Mouse (Mus musculus) midbrain, embryonic 15.5 days (tissue): ENCODE results near the gene Arhgef25. TPM values are rescaled to one million over a fixed set of nuclear protein-coding genes. Genes with fewer than 3 reads are reported as not detected.

Source experiments
- ATAC-seq: fragments of 200-750 bp; cut with Nextera tagmentation; replicated peaks from 2 replicates; pipeline ENCODE4 v1.8.0; 2017; ENCODE audit warnings: moderate TSS enrichment
- H3K27ac ChIP-seq: fragments of 300-500 bp; sonication (generic); 2 replicates; pipeline ENCODE4 v1.5.1; 2015; ENCODE audit warnings: mild to moderate bottlenecking, inconsistent platforms
- H3K27me3 ChIP-seq: fragments of 300-500 bp; sonication (generic); replicated peaks from 2 replicates; pipeline ENCODE4 v1.6.1; 2015; ENCODE audit warnings: inconsistent platforms
- H3K36me3 ChIP-seq: fragments of 300-500 bp; sonication (generic); replicated peaks from 2 replicates; pipeline ENCODE4 v1.6.1; 2015; ENCODE audit warnings: inconsistent platforms
- H3K4me1 ChIP-seq: fragments of 300-500 bp; sonication (generic); 2 replicates; pipeline ENCODE4 v1.6.1; 2015; ENCODE audit warnings: inconsistent platforms
- H3K4me2 ChIP-seq: fragments of 300-500 bp; sonication (generic); 2 replicates; pipeline ENCODE4 v1.6.1; 2015; ENCODE audit warnings: inconsistent platforms, mild to moderate bottlenecking, moderate library complexity
- H3K4me3 ChIP-seq: fragments of 300-500 bp; sonication (generic); 2 replicates; pipeline ENCODE4 v1.5.1; 2015; ENCODE audit warnings: mild to moderate bottlenecking, inconsistent platforms
- H3K9ac ChIP-seq: fragments of 300-500 bp; sonication (generic); 2 replicates; pipeline ENCODE4 v1.6.1; 2015; ENCODE audit warnings: mild to moderate bottlenecking, inconsistent platforms
- H3K9me3 ChIP-seq: fragments of 300-500 bp; sonication (generic); 2 replicates; pipeline ENCODE4 v1.6.1; 2016; ENCODE audit warnings: inconsistent platforms
- WGBS: fragments of 180-500 bp; shearing (Covaris S2); methylation state at CpG from one replicate; pipeline ENCODE4 v1.1.7; 2015; ENCODE audit warnings: mixed read lengths; 5-methylcytosine and 5-hydroxymethylcytosine counted together
- polyA plus RNA-seq: library from polyadenylated mRNA; unstranded; fragments of >200 nt; fragmentation: Nextera tagmentation; extraction: Ambion mirVana; gene quantifications from 2 replicates; pipeline ENCODE4 v1.2.1, GENCODE M21; 2015

Arhgef25 gene
- polyA plus RNA-seq, 1 experiment from 2014 or later: 20.6 TPM

GRCm38 (mm10) chr10:127179871-127180694, 9.8 kb downstream of the Arhgef25 start, which contains the start of gene Slc26a10:
Slc26a10 (minus strand) TSS chr10:127180645.
- Histone ChIP-seq H3K27ac (no peak within 1 kb of the TSS), H3K4me2 (peak within 1 kb of the TSS; percentile 41), H3K36me3 (no peaks in the 10 kb centered on the region), H3K4me3 (peak within 1 kb of the TSS; percentile 6; the same call in 1 of the 2 replicates), H3K9ac (peak within 1 kb of the TSS; percentile 5; the same call in 1 of the 2 replicates), H3K27me3 (peaks cover 58% of the 10 kb centered on the region), H3K4me1 (peaks cover 37% of the 10 kb centered on the region), H3K9me3 (no peaks in the 10 kb centered on the region)
- under 1% methylated on average over 34 of the region's 34 CpGs for WGBS
- ATAC-seq: no peak

GRCm38 (mm10) chr10:127178286-127179027, 11.4 kb downstream of the Arhgef25 start:
- 3% methylated on average over 41 of the region's 41 CpGs for WGBS
- no peaks in the 10 kb centered on the region for H3K9me3 ChIP-seq
- peaks cover 27% of the 10 kb centered on the region for H3K4me1 ChIP-seq
- ATAC-seq: 0 out of 2 replicates have a peak, but pooled peaks have one; percentile 18
- peaks cover 58% of the 10 kb centered on the region for H3K27me3 ChIP-seq
- no peaks in the 10 kb centered on the region for H3K36me3 ChIP-seq
- H3K9ac ChIP-seq: 0 out of 2 replicates have a peak overlapping the region, but pooled peaks have one; percentile 10
- H3K4me3 ChIP-seq: peak overlapping the region; percentile 22
- H3K4me2 ChIP-seq: peak overlapping the region; percentile 39
- H3K27ac ChIP-seq: no peak overlapping the region

- no peaks in the 10 kb centered on the region for H3K36me3 ChIP-seq
- ATAC-seq: peak; percentile 51
- WGBS: 1% methylated on average over 23 of the region's 23 CpGs
- peaks cover 61% of the 10 kb centered on the region for H3K27me3 ChIP-seq
- no peak overlapping the region for H3K27ac ChIP-seq
- H3K4me3 ChIP-seq: peak overlapping the region; percentile 22
- no peak overlapping the region for H3K9ac ChIP-seq
- H3K4me2 ChIP-seq: peak overlapping the region; percentile 39
- H3K9me3 ChIP-seq: no peaks in the 10 kb centered on the region
- H3K4me1 ChIP-seq: peaks cover 24% of the 10 kb centered on the region
Measured at GRCm38 (mm10) chr10:127177719-127178118, 12.2 kb downstream of the Arhgef25 start.

- peaks cover 63% of the 10 kb centered on the region for H3K27me3 ChIP-seq
- 17% methylated on average over 9 of the region's 9 CpGs for WGBS
- H3K4me1 ChIP-seq: peaks cover 24% of the 10 kb centered on the region
- no peak overlapping the region for H3K4me3 ChIP-seq
- H3K4me2 ChIP-seq: peak overlapping the region; percentile 39; the same call in 1 of the 2 replicates
- H3K9ac ChIP-seq: no peak overlapping the region
- no peaks in the 10 kb centered on the region for H3K36me3 ChIP-seq
- no peak for ATAC-seq
- no peaks in the 10 kb centered on the region for H3K9me3 ChIP-seq
- no peak overlapping the region for H3K27ac ChIP-seq
Measured at GRCm38 (mm10) chr10:127177235-127177634, 12.6 kb downstream of the Arhgef25 start.

GRCm38 (mm10) chr10:127176756-127177155, 13.1 kb downstream of the Arhgef25 start:
- H3K27me3 ChIP-seq: peaks cover 68% of the 10 kb centered on the region
- no peak overlapping the region for H3K27ac ChIP-seq
- no peak overlapping the region for H3K4me3 ChIP-seq
- no peak overlapping the region for H3K4me2 ChIP-seq
- ATAC-seq: no peak
- no peaks in the 10 kb centered on the region for H3K9me3 ChIP-seq
- peaks cover 24% of the 10 kb centered on the region for H3K4me1 ChIP-seq
- no peaks in the 10 kb centered on the region for H3K36me3 ChIP-seq
- 6% methylated on average over 7 of the region's 7 CpGs for WGBS
- H3K9ac ChIP-seq: no peak overlapping the region

- no peak for ATAC-seq
- no peaks in the 10 kb centered on the region for H3K36me3 ChIP-seq
- H3K9me3 ChIP-seq: no peaks in the 10 kb centered on the region
- no peak overlapping the region for H3K9ac ChIP-seq
- peaks cover 70% of the 10 kb centered on the region for H3K27me3 ChIP-seq
- no peak overlapping the region for H3K4me3 ChIP-seq
- WGBS: 24% methylated on average over 3 of the region's 3 CpGs
- no peak overlapping the region for H3K4me2 ChIP-seq
- no peak overlapping the region for H3K27ac ChIP-seq
- H3K4me1 ChIP-seq: peaks cover 24% of the 10 kb centered on the region
Measured at GRCm38 (mm10) chr10:127176228-127176627, 13.7 kb downstream of the Arhgef25 start.

- 92% methylated on average over 7 of the region's 7 CpGs for WGBS
- ATAC-seq: no peak
- Histone ChIP-seq H3K4me2 (no peak overlapping the region), H3K4me1 (peaks cover 30% of the 10 kb centered on the region), H3K9me3 (no peaks in the 10 kb centered on the region), H3K27me3 (peaks cover 60% of the 10 kb centered on the region), H3K36me3 (no peaks in the 10 kb centered on the region), H3K9ac (no peak overlapping the region), H3K4me3 (no peak overlapping the region), H3K27ac (no peak overlapping the region)
Measured at GRCm38 (mm10) chr10:127174170-127174569, 15.7 kb downstream of the Arhgef25 start.

- Histone ChIP-seq H3K9me3 (no peaks in the 10 kb centered on the region), H3K27ac (no peak overlapping the region), H3K27me3 (peaks cover 60% of the 10 kb centered on the region), H3K4me1 (peaks cover 27% of the 10 kb centered on the region), H3K4me2 (no peak overlapping the region), H3K4me3 (no peak overlapping the region), H3K36me3 (no peaks in the 10 kb centered on the region), H3K9ac (no peak overlapping the region)
- ATAC-seq: no peak
- 86% methylated on average over 16 of the region's 16 CpGs for WGBS
Measured at GRCm38 (mm10) chr10:127173148-127174065, 16.5 kb downstream of the Arhgef25 start.

GRCm38 (mm10) chr10:127171631-127172200, 18.2 kb downstream of the Arhgef25 start:
- no peak overlapping the region for H3K9ac ChIP-seq
- peaks cover 54% of the 10 kb centered on the region for H3K27me3 ChIP-seq
- no peaks in the 10 kb centered on the region for H3K36me3 ChIP-seq
- ATAC-seq: no peak
- H3K27ac ChIP-seq: no peak overlapping the region
- H3K4me3 ChIP-seq: no peak overlapping the region
- no peaks in the 10 kb centered on the region for H3K9me3 ChIP-seq
- WGBS: 88% methylated on average over 15 of the region's 15 CpGs
- H3K4me2 ChIP-seq: no peak overlapping the region
- H3K4me1 ChIP-seq: peaks cover 28% of the 10 kb centered on the region

- Histone ChIP-seq H3K9me3 (no peaks in the 10 kb centered on the region), H3K36me3 (no peaks in the 10 kb centered on the region), H3K4me3 (peak overlapping the region; percentile 16), H3K27me3 (peaks cover 48% of the 10 kb centered on the region), H3K4me1 (peaks cover 30% of the 10 kb centered on the region), H3K9ac (no peak overlapping the region), H3K27ac (no peak overlapping the region), H3K4me2 (peak overlapping the region; percentile 37)
- ATAC-seq: peak; percentile 34; the same call in 1 of the 2 replicates
- WGBS: 1% methylated on average over 29 of the region's 29 CpGs
Measured at GRCm38 (mm10) chr10:127170837-127171272, 19.0 kb downstream of the Arhgef25 start.

GRCm38 (mm10) chr10:127170002-127170401, 19.9 kb downstream of the Arhgef25 start:
- Histone ChIP-seq H3K36me3 (no peaks in the 10 kb centered on the region), H3K4me1 (peaks cover 30% of the 10 kb centered on the region), H3K9me3 (no peaks in the 10 kb centered on the region), H3K27ac (no peak overlapping the region), H3K4me2 (peak overlapping the region; percentile 37; the same call in 1 of the 2 replicates), H3K4me3 (no peak overlapping the region), H3K27me3 (peaks cover 40% of the 10 kb centered on the region), H3K9ac (no peak overlapping the region)
- 5% methylated on average over 22 of the region's 22 CpGs for WGBS
- no peak for ATAC-seq
